In the genomic region with DNA sequence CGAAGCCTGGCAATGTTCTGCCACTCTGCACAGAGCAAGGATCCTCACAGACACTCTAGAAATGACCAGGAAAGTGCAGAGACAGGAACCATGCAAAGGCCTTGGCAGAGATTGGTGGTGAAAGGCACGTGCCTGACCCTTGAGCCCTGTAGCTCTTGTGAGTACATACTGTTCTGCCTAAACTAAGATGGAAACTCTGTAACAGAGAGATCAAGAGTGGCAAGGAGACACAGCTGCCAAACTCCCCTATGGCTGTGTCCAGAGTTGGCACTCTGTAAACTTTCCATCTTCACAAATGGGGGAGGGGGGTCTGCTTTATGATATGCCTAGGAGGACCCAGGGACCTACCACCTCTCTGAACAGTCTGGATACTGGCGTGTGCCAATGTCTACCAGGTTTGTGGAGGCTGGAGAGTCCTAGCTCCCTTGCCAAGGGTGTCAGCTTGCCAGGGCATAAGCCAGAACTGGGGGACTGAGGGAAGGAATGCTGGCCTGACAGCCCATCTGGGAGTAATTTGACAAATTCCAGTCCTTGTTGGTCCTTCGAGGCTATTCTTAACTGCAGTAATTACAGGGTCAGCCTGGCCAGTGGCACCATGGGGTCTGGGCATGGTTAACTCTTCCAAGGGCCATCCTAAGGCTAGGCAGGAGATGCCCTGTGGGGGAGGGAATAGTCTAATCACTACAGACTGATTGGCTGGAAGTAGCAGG, we compare ENCODE assay signal across 9 mouse cellular contexts. TPM values are rescaled to one million over a fixed set of nuclear protein-coding genes. Genes with fewer than 3 reads are reported as not detected.
DNase-seq lines count a peak whose midpoint lies in the region; ATAC-seq and TF ChIP-seq lines count a peak whose summit lies in the region.
"Had no signal": no experiment of that assay in that cellular context is flagged by ENCODE, and none has a peak within 500 bp of the region (broad histone marks: within the 10 kb centered on the region; RNA-seq: fewer than 3 reads in every experiment).

No protein-coding gene starts in this region.

- no peaks in the 10 kb centered on the region for H3K9me3 ChIP-seq in embryonic facial prominence, embryonic 11.5 days (replicated peaks; ENCODE audit: control insufficient read depth, low read length)
- no peaks in the 10 kb centered on the region for H3K9me3 ChIP-seq in limb, embryonic 13.5 days

- H3K4me2 ChIP-seq in embryonic facial prominence, embryonic 11.5 days (ENCODE audit: low read depth, low read length), result no peak overlapping the region; the same call in 1 of the 2 replicates
- peak overlapping the region; percentile 49 for H3K4me2 ChIP-seq in limb, embryonic 13.5 days (replicated peaks)

- peaks cover 7% of the 10 kb centered on the region for H3K36me3 ChIP-seq in embryonic facial prominence, embryonic 11.5 days (replicated peaks; ENCODE audit: control insufficient read depth, insufficient read depth, low read depth, low read length)
- H3K36me3 ChIP-seq in limb, embryonic 13.5 days, result peaks cover 80% of the 10 kb centered on the region

- H3K27me3 ChIP-seq in embryonic facial prominence, embryonic 11.5 days (ENCODE audit: control insufficient read depth, insufficient read depth, low read length), result no peaks in the 10 kb centered on the region
- H3K27me3 ChIP-seq in limb, embryonic 13.5 days, result no peaks in the 10 kb centered on the region

- peak; percentile 65 for DNase-seq in adrenal gland, postnatal 14 days
- no peak for DNase-seq in adrenal gland, postnatal 25 days
- no peak for DNase-seq in layer of hippocampus, adult 2 months (ENCODE audit: low spot score in 2 of 2)
- no peak for DNase-seq in layer of hippocampus, postnatal 14 days (ENCODE audit: low spot score in 2 of 2)
- peak; percentile 42 for DNase-seq in embryonic facial prominence, embryonic 11.5 days (ENCODE audit: low spot score)
- DNase-seq in ovary, adult 18-20 months (ENCODE audit: low spot score), result no peak
- DNase-seq in c-Kit-positive CD71-positive TER-119-positive erythroid progenitor cells, embryonic 14.5 days (ENCODE audit: low spot score), result no peak
- DNase-seq: layer of hippocampus, adult 9-11 months had no signal

- no peak for ATAC-seq in embryonic facial prominence, embryonic 11.5 days (replicated peaks; ENCODE audit: insufficient number of reproducible peaks, low FRiP score, low TSS enrichment, low read depth)
- ATAC-seq in limb, embryonic 13.5 days (ENCODE audit: low FRiP score, low read depth), result no peak

- TF ChIP-seq CTCF in layer of hippocampus, adult 2 months (conservative IDR thresholded peaks at IDR 0.05), result no peak

- no peak overlapping the region for H3K4me3 ChIP-seq in layer of hippocampus, adult 2 months
- no peak overlapping the region for H3K4me3 ChIP-seq in embryonic facial prominence, embryonic 11.5 days (ENCODE audit: low read depth, low read length)
- H3K4me3 ChIP-seq in limb, embryonic 13.5 days, result no peak overlapping the region

- H3K27ac ChIP-seq in layer of hippocampus, adult 2 months, result 0 out of 2 replicates have a peak overlapping the region, but pooled peaks have one; percentile 11
- H3K27ac ChIP-seq in embryonic facial prominence, embryonic 11.5 days (replicated peaks; ENCODE audit: low read depth, low read length), result peak overlapping the region; percentile 93
- peak overlapping the region; percentile 98 for H3K27ac ChIP-seq in limb, embryonic 13.5 days

- H3K4me1 ChIP-seq in embryonic facial prominence, embryonic 11.5 days (ENCODE audit: control insufficient read depth, insufficient read depth, low read length), result peaks cover 16% of the 10 kb centered on the region
- H3K4me1 ChIP-seq in limb, embryonic 13.5 days, result peaks cover 97% of the 10 kb centered on the region

- 53% methylated on average over 4 of the region's 4 CpGs for WGBS in embryonic facial prominence, embryonic 11.5 days
- 36% methylated on average over 4 of the region's 4 CpGs for WGBS in limb, embryonic 13.5 days

- 0 out of 2 replicates have a peak overlapping the region, but pooled peaks have one; percentile 25 for H3K9ac ChIP-seq in embryonic facial prominence, embryonic 11.5 days (replicated peaks; ENCODE audit: low read length)
- no peak overlapping the region for H3K9ac ChIP-seq in limb, embryonic 13.5 days

RNA-seq across cellular contexts. Expression of gene Dnaja3, which starts 13.1 kb away (rescaled TPM):
- total RNA-seq in adrenal gland, postnatal 14 days (2021), result 166 and 173 TPM in 2 replicates
- total RNA-seq in adrenal gland, postnatal 25 days (2021), result 117 and 125 TPM in 2 replicates
- total RNA-seq in layer of hippocampus, adult 2 months (2021), result 10 to 100 TPM; 61.2 to 65.4 TPM
- total RNA-seq in layer of hippocampus, postnatal 14 days (2021), result 10 to 100 TPM; 61.0 to 66.2 TPM
- 56.9 and 58.3 TPM in 2 replicates for polyA plus RNA-seq in embryonic facial prominence, embryonic 11.5 days (2014; fragmentation: Nextera tagmentation; extraction: Ambion mirVana)
- 56.6 and 60.0 TPM in 2 replicates for polyA plus RNA-seq in limb, embryonic 13.5 days (2015; fragmentation: Nextera tagmentation; extraction: Ambion mirVana)

RNA-seq across cellular contexts. Expression of gene Vasn, which starts 13.1 kb away (rescaled TPM):
- 11.4 and 14.9 TPM in 2 replicates for total RNA-seq in adrenal gland, postnatal 14 days (2021)
- 5.4 and 9.3 TPM in 2 replicates for total RNA-seq in adrenal gland, postnatal 25 days (2021)
- 1 to 10 TPM; 5.7 to 6.2 TPM for total RNA-seq in layer of hippocampus, adult 2 months (2021)
- 1 to 10 TPM; 6.4 to 9.0 TPM for total RNA-seq in layer of hippocampus, postnatal 14 days (2021)
- polyA plus RNA-seq in embryonic facial prominence, embryonic 11.5 days (2014; fragmentation: Nextera tagmentation; extraction: Ambion mirVana), result 10.9 and 14.1 TPM in 2 replicates
- 35.6 and 35.9 TPM in 2 replicates for polyA plus RNA-seq in limb, embryonic 13.5 days (2015; fragmentation: Nextera tagmentation; extraction: Ambion mirVana)

RNA-seq across cellular contexts. Expression of gene Coro7, which starts 26.7 kb away (rescaled TPM):
- 33.6 and 38.7 TPM in 2 replicates for total RNA-seq in adrenal gland, postnatal 14 days (2021)
- total RNA-seq in adrenal gland, postnatal 25 days (2021), result 36.2 and 39.7 TPM in 2 replicates
- total RNA-seq in layer of hippocampus, adult 2 months (2021), result 10 to 100 TPM; 85.6 to 93.4 TPM
- total RNA-seq in layer of hippocampus, postnatal 14 days (2021), result 10 to 100 TPM; 95.7 to 95.9 TPM
- 12.2 and 12.8 TPM in 2 replicates for polyA plus RNA-seq in embryonic facial prominence, embryonic 11.5 days (2014; fragmentation: Nextera tagmentation; extraction: Ambion mirVana)
- polyA plus RNA-seq in limb, embryonic 13.5 days (2015; fragmentation: Nextera tagmentation; extraction: Ambion mirVana), result 19.6 and 20.8 TPM in 2 replicates

RNA-seq across cellular contexts. Expression of gene Pam16, which starts 28.1 kb away (rescaled TPM):
- total RNA-seq in adrenal gland, postnatal 14 days (2021), result 108 and 140 TPM in 2 replicates
- total RNA-seq in adrenal gland, postnatal 25 days (2021), result 81.9 and 83.4 TPM in 2 replicates
- total RNA-seq in layer of hippocampus, adult 2 months (2021), result 10 to 100 TPM; 72.3 to 75.2 TPM
- total RNA-seq in layer of hippocampus, postnatal 14 days (2021), result 10 to 100 TPM; 69.5 to 80.1 TPM
- 103 and 105 TPM in 2 replicates for polyA plus RNA-seq in embryonic facial prominence, embryonic 11.5 days (2014; fragmentation: Nextera tagmentation; extraction: Ambion mirVana)
- 105 and 106 TPM in 2 replicates for polyA plus RNA-seq in limb, embryonic 13.5 days (2015; fragmentation: Nextera tagmentation; extraction: Ambion mirVana)

RNA-seq across cellular contexts. Expression of gene Glis2, which starts 58.3 kb away (rescaled TPM):
- total RNA-seq in adrenal gland, postnatal 14 days (2021), result 23.7 and 25.1 TPM in 2 replicates
- total RNA-seq in adrenal gland, postnatal 25 days (2021), result 17.1 and 23.0 TPM in 2 replicates
- total RNA-seq in layer of hippocampus, adult 2 months (2021), result 10 to 100 TPM; 11.0 to 13.9 TPM
- total RNA-seq in layer of hippocampus, postnatal 14 days (2021), result 10 to 100 TPM; 19.8 to 30.5 TPM
- polyA plus RNA-seq in embryonic facial prominence, embryonic 11.5 days (2014; fragmentation: Nextera tagmentation; extraction: Ambion mirVana), result 19.9 and 21.2 TPM in 2 replicates
- 32.0 and 39.4 TPM in 2 replicates for polyA plus RNA-seq in limb, embryonic 13.5 days (2015; fragmentation: Nextera tagmentation; extraction: Ambion mirVana)

Comparison
In these comparisons a context has a peak if more than half of its experiments do, and no peak if none do; other contexts are left out.
1. DNase-seq: peak in adrenal gland, postnatal 14 days (single experiment) and embryonic facial prominence, embryonic 11.5 days (single experiment); none in adrenal gland, postnatal 25 days (single experiment), layer of hippocampus, adult 2 months (0 of 2), layer of hippocampus, postnatal 14 days (0 of 2), ovary, adult 18-20 months (single experiment) and c-Kit-positive CD71-positive TER-119-positive erythroid progenitor cells, embryonic 14.5 days (single experiment).
2. H3K27ac ChIP-seq: peak in every context shown above with its lines; median percentile 98 in limb, embryonic 13.5 days; 93 in embryonic facial prominence, embryonic 11.5 days; 11 in layer of hippocampus, adult 2 months.